Mouse (Mus musculus) adrenal gland, postnatal 25 days (tissue): ENCODE measurements around the gene Cdc45. TPM values are rescaled to one million over a fixed set of nuclear protein-coding genes. Genes with fewer than 3 reads are reported as not detected.
A peak's percentile ranks its signal among the peaks of the same experiment; 100 is the strongest.
"Not testable (repeated sequence)": the region's sequence is repeated elsewhere in the genome, so short reads cannot be mapped to it uniquely, and the experiment has no call there.

ENCODE experiments used
- DNase-seq: peaks from one replicate; pipeline ENCODE4 v3.0.0; 2021; ENCODE audit warnings: mixed read lengths
- long read RNA-seq: library from polyadenylated mRNA; stranded (forward); transcript quantifications from one replicate; pipeline ENCODE4 v2.0.0, GENCODE M21; 2021
- total RNA-seq: library from RNA; stranded (reverse); gene quantifications from 2 replicates; pipeline ENCODE4 v1.2.3, GENCODE M21; 2021

The Cdc45 gene
- total RNA-seq: 11.1 and 14.0 TPM in 2 replicates
- long read RNA-seq, partial matches to known transcripts: 6 of 10 reads
- long read RNA-seq, other reads (novel, unspliced or antisense): 4 of 10 reads

- peak; percentile 86 for DNase-seq
Measured at GRCm38 (mm10) chr16:18811468-18812384, at the start of gene Cdc45, which contains the start of gene Ufd1. TSS of gene Cdc45 (minus strand) at chr16:18811987. TSS of gene Ufd1 (plus strand) at chr16:18811779.

DNA sequence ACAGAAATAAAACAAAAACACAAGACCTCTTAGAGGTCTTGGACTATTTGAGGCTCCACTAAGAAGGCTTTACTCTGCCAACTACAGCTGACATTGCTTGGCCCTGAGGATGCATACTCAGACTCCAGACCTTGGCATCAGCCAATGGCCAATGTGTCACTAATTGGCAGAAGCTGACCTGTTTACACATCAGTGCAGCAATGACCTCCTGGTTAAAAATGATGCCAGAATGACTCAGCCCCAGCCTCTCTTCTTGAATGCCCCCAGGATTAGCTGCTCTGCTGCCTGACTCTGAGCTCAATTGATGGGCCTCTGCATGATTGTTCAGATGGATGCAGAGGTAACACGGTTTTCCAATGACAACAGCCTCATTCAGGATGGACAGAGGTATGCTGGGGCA lies 48.4 kb upstream of the Cdc45 start:
- peak; percentile 40 for DNase-seq

GRCm38 (mm10) chr16:18858551-18858950 lies 46.8 kb upstream of the Cdc45 start:
- DNase-seq: no peak

GRCm38 (mm10) chr16:18849521-18850190 lies 37.9 kb upstream of the Cdc45 start:
- not testable (repeated sequence) for DNase-seq

DNA sequence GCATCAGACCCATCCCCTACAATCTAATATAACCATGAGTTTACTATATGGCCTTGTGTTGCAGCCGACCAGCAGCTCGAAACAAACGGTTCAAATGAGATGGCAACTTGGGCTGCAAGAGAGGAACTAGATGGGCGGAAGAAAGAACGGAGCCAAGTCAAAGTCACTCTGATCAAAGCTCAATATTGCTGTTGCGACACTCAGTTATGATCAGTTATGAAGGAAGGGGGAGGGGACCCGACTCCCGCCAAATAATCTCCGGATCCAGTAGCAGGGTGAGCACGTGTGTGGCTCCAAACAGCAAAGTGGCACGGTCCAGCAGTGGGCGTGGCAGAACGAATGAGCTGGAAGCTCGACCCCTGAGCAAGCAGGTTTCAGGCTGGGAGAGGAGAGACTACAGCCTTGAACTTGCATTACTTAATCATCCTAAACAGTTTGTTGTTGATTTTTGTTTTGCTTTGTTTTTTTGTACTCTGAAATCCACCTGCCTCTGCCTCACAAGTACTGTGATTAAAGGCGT lies 34.6 kb upstream of the Cdc45 start:
- no peak for DNase-seq

- DNase-seq: no peak
Measured at GRCm38 (mm10) chr16:18838346-18838745, 26.6 kb upstream of the Cdc45 start.

DNA sequence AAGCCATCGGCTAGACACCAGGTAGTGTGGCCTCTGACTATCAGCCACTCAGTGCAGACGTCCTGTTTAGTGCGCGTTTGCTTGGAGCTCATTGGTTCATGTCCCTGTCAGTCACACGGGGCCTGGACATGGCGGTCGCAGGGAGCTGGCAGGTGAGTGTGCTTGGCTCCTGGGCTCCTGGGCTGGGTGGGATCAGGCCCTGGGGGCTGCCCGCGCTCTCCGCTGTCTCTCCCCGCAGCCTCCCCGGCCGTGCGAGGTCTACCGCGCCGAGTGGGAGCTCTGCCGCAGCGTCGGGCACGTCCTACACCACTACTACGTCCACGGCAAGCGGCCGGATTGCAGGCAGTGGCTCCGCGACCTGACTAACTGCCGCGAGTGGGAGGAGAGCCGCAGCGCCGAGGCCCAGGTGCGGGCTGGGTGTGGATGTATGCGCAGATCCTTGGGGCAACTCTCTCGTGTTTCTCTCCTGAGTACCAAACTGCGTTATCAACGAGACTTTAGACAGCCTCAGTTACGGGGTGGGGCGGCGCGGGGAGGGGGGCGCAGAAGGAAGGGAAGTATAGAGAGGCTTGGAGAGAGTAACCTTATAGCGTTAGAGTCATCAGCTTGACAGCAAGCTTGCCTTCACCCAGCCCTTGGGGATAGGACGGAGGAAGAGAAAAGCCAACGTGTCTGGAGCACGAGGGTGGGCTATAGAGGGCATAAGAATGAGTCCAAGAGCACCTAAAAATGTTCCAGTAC lies 24.9 kb upstream of the Cdc45 start, which contains the start of the genes 2510002D24Rik and Gm28539:
TSS of gene 2510002D24Rik (plus strand) at position 111 of the 741 bp plus-strand sequence.
TSS of gene Gm28539 (plus strand) at position 117 of the 741 bp plus-strand sequence.
- peak; percentile 92 for DNase-seq

- no peak for DNase-seq
Measured at GRCm38 (mm10) chr16:18836073-18836467, 24.3 kb upstream of the Cdc45 start.

GRCm38 (mm10) chr16:18833486-18833885 lies 21.7 kb upstream of the Cdc45 start:
- DNase-seq: no peak

- no peak for DNase-seq
Measured at GRCm38 (mm10) chr16:18829102-18829501, 17.3 kb upstream of the Cdc45 start.

DNA sequence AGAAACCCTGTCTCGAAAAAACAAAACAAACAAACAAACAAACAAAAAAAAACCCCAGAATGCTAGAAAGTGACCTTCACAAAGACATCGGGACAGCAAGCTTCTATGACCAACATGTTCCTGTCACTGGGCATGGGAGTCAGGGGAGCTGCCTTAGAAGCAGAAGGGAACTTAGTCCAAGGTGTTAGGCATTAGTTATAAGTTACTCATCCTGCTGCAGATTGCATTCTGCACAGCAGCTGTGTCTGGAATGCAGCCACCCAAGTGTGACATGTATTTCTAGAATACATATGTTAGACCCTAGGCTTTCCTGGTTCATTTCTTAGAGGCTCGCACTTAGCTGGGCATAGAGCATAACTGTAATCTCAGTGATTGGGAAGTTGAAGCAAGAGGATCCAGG lies 16.8 kb upstream of the Cdc45 start:
- no peak for DNase-seq

DNA sequence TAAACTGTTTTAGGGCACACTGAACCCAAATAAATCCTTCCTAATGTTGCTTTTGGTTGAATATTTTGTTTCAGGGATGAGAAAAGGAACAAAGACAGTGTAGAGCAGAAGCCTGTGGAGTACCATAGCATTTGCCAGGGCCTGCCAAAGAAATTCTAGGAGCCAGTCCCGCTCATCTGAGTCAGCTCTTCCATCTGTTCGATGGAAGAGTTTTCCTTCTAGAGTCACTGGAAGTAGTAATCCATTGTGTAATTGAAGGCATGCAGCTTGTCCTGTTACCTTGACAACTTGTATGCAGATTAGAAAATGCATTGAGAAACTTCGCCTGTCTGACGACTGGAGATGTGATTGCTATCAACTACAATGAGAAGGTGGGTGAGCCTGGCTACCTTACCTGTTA lies 11.1 kb upstream of the Cdc45 start:
- DNase-seq: no peak

- no peak for DNase-seq
Measured at GRCm38 (mm10) chr16:18822356-18822755, 10.6 kb upstream of the Cdc45 start.

DNA sequence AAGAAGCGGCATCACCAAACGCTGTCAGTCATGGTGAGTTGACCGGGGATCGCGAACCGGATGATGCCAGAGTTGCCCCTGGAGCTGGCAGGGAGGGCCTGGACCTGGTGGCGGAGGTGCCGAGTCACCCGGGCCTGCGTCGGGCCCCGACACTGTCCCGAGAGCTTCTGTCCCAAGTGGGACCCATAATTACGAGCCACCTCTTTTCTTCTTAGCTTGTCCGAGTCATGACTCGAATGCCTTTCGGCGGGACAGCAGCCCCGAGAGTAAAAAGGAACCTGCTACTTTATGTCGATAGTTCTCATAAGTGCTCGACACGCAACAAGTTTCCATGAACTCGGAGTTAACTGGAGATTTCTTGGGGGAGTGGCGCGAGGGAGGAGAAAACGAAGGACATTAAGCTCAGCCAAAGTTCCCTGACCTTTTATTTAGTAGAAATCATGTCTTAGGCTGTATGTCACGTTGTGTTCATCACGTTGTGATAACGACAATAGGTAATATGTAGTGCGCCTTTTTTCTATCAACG lies 661 bp upstream of the Cdc45 start:
- DNase-seq: no peak

DNA sequence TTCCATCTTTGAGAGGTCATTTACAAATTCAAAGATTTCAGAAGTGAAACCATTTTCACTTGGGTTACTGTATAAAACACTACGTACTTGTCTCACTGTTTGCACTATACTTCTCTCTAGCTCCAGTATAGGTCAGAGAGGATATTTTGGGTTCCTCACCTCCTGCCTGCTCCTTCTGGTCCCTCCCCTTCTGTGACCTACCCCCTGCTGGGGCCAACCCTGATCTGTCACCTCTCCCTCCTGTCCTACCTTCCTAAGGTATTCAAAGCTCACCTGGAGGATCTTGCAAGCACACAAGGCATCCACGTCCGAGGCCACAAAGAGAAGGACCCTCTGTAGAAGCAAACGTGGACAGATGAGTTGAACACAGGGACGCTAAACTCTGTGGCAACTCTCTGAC lies 755 bp downstream of the Cdc45 start:
- DNase-seq: no peak

- DNase-seq: no peak
Measured at GRCm38 (mm10) chr16:18809001-18809400, 2.8 kb downstream of the Cdc45 start.

- peak; percentile 35 for DNase-seq
Measured at GRCm38 (mm10) chr16:18805746-18806145, 6.0 kb downstream of the Cdc45 start.

DNA sequence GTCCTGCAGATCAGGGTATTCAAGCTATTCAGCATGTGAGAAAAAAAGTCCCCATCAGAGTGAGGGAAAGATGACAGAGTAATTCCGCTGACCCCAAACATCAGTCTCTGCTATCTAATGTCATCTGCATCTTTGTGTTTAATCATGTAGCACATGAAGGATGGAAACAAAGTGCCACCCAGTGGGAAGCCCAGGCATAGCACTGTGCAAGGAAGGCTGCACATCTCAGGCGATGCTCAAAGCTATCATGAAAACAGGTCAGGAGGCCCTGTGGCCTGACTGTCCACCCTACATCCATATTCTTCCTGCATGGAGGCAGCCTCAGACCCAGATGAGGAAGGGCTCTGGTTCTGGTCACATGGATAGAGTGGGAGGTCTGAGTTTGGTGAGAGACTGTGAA lies 12.9 kb downstream of the Cdc45 start:
- DNase-seq: peak; percentile 44

DNA sequence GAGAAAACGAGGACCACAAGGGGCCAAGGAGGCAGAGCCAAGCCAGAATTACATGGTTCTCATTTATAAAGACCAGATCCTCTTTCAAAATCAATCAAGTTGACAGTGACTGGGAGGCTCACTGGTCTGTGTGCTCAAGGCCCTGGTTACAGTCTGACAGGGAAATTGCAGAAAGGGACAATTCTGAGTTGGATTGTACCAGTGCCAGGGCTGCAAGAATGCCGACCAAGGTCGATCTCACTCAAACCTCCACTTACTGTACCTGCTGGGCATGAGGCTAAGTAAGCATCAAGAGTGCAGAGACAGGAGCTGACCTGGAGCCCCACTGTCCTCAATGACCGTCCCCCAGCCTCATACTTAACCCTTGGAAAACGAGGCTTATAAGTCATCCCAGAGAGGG lies 13.6 kb downstream of the Cdc45 start:
- DNase-seq: no peak

DNA sequence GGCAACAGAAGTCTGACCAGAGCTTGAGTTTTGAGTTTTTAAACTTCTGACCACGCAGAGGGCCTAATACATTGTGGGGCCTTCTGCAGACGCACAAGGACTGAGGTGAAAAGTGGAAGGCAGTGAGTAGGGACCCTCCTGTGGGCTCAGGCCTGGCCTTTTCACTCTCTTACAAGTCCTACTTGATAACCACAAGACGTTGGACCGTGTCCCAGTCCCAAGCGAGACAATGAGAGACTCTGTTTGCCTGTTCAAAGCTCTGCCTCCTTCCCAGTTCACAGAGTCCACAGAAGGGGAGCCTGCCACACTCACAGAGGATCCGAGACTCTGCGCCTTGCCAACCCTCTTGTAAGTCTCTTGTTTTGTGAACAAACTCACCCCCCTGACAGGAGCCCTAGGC lies 15.1 kb downstream of the Cdc45 start:
- DNase-seq: no peak

DNA sequence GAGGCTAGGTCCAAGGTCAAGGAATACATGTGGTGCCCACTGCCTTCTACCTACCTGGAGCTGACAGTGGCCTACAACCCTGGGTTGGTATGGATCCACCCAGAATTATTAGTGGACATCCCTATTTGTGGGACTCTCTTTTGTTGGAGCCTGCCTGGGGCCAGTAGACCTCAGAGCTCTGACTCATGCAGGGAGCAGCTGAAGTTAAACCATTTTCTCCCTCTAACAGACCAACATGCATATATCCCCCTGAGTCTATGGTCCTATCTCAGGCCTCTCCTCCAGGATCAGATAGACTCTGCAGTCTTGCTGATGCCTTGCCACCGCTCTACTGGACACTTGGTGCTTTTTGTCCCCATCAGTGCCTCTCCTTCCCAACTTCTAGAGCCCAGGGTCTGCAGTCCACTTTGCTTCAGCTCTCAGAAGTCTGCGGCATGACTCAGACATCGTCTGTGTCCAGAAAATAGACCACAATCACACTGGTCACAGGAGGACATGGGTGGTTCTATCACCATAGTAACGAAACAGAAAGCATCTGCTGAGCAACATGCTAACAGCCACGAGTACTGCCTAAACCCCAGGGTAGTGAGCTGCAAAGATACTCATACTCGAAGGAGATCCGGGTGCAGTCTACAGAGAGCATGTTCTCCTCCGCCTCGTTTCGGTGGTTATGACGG lies 16.4 kb downstream of the Cdc45 start:
- no peak for DNase-seq
